Mouse (Mus musculus): ENCODE measurements around the gene Spata20. TPM values are rescaled to one million over a fixed set of nuclear protein-coding genes. Genes with fewer than 3 reads are reported as not detected.

Spata20 gene
- total and polyA plus RNA-seq, 3 experiments, result not detected

- no peak overlapping the region for H3K4me3 ChIP-seq (ENCODE audit: control insufficient read depth in 1 of 2, insufficient read depth in 1 of 2, low read depth in 2 of 2, low read length in 2 of 2)
- H3K27me3 ChIP-seq (ENCODE audit: control insufficient read depth in 1 of 2, insufficient read depth in 2 of 2, low read length in 2 of 2), result peaks cover 8 to 20% of the 10 kb centered on the region in 2 experiments; a peak in 3 of 4 replicates
- no peak overlapping the region for H3K9ac ChIP-seq (ENCODE audit: control insufficient read depth, low read depth, low read length, poor library complexity, severe bottlenecking)
- no peaks in the 10 kb centered on the region for H3K79me2 ChIP-seq (ENCODE audit: control insufficient read depth, insufficient read depth, low read length, poor library complexity)
- H3K27ac ChIP-seq (ENCODE audit: control insufficient read depth, low read depth, low read length), result no peak overlapping the region
- H3K36me3 ChIP-seq (ENCODE audit: control insufficient read depth in 1 of 2, insufficient read depth in 2 of 2, low read length in 2 of 2), result no peaks in the 10 kb centered on the region
- no peaks in the 10 kb centered on the region for H3K9me3 ChIP-seq (replicated peaks; ENCODE audit: insufficient read depth, low read length)
- no peak for TF ChIP-seq ELF1 (IDR thresholded peaks at IDR 0.05; ENCODE audit: low read depth, low read length)
- TF ChIP-seq SMC3 (IDR thresholded peaks at IDR 0.05; ENCODE audit: low read depth, low read length), result no peak
- no peak for TF ChIP-seq CHD2 (IDR thresholded peaks at IDR 0.05; ENCODE audit: low read length)
- no peak for TF ChIP-seq GABPA (IDR thresholded peaks at IDR 0.05; ENCODE audit: low read depth, low read length)
- TF ChIP-seq GATA1 (IDR thresholded peaks at IDR 0.05; ENCODE audit: low read depth, low read length), result no peak
- no peak for TF ChIP-seq MXI1 (IDR thresholded peaks at IDR 0.05; ENCODE audit: low read depth, low read length)
- TF ChIP-seq EP300 (IDR thresholded peaks at IDR 0.05; ENCODE audit: low read depth in 1 of 2, low read length in 2 of 2), result no peak
- TF ChIP-seq CHD1 (IDR thresholded peaks at IDR 0.05; ENCODE audit: low read depth, low read length), result no peak
- TF ChIP-seq MYC (IDR thresholded peaks at IDR 0.05; ENCODE audit: low read depth, low read length), result no peak
- TF ChIP-seq ZNF384 (IDR thresholded peaks at IDR 0.05; ENCODE audit: low read depth, low read length), result no peak
- no peak for TF ChIP-seq ZKSCAN1 (IDR thresholded peaks at IDR 0.05; ENCODE audit: low read depth, low read length)
- TF ChIP-seq TAL1 (IDR thresholded peaks at IDR 0.05; ENCODE audit: low read length), result no peak
- TF ChIP-seq JUND (IDR thresholded peaks at IDR 0.05; ENCODE audit: low read depth, low read length), result no peak
- no peak for TF ChIP-seq SIN3A (IDR thresholded peaks at IDR 0.05; ENCODE audit: low read length)
- no peak for TF ChIP-seq NRF1 (IDR thresholded peaks at IDR 0.05; ENCODE audit: insufficient read depth, low read depth, low read length, poor library complexity, severe bottlenecking)
- no peak for TF ChIP-seq MAX (IDR thresholded peaks at IDR 0.05; ENCODE audit: low read length)
- no peak for TF ChIP-seq RAD21 (IDR thresholded peaks at IDR 0.05; ENCODE audit: low read depth, low read length)
- TF ChIP-seq MAZ (IDR thresholded peaks at IDR 0.05; ENCODE audit: low read depth, low read length), result no peak
- TF ChIP-seq HCFC1 (IDR thresholded peaks at IDR 0.05; ENCODE audit: low read depth, low read length), result no peak
- H3K4me1 ChIP-seq (ENCODE audit: control insufficient read depth in 1 of 2, insufficient read depth in 2 of 2, low read length in 2 of 2), result no peaks in the 10 kb centered on the region
- no peak for DNase-seq (ENCODE audit: low read depth, low spot score)
These were observed 8.3 kb downstream of the Spata20 start for GRCm38 (mm10) chr11:94477651-94478050.

DNA sequence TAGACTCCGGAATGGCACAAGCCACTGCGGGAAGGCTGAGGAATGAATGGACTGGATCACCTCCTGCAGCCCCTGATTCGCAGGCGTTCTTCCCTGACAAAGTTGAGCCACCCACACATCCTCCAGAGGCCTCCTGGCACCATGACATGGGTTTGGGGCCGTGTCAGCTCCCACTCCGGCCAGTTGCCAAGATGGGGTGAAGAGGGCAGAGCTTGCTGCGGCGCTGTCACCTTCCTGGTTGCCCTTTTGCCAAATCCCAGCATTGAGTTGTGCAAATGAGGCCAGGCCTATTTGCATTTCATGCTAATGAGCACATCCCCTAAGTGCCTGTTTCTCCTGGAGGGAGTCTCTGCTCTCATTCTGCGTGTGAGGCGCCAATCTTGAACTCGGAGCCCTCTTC, 10.3 kb downstream of the Spata20 start:
- no peak overlapping the region for H3K4me3 ChIP-seq (ENCODE audit: control insufficient read depth in 1 of 2, insufficient read depth in 1 of 2, low read depth in 2 of 2, low read length in 2 of 2)
- peaks cover 7 to 18% of the 10 kb centered on the region in 2 experiments; a peak in 3 of 4 replicates for H3K27me3 ChIP-seq (ENCODE audit: control insufficient read depth in 1 of 2, insufficient read depth in 2 of 2, low read length in 2 of 2)
- H3K36me3 ChIP-seq (ENCODE audit: control insufficient read depth in 1 of 2, insufficient read depth in 2 of 2, low read length in 2 of 2), result no peaks in the 10 kb centered on the region
- TF ChIP-seq ZMIZ1 (IDR thresholded peaks at IDR 0.05; ENCODE audit: low read depth, low read length), result no peak
- TF ChIP-seq POLR2AphosphoS5 (IDR thresholded peaks at IDR 0.05; ENCODE audit: borderline replicate concordance, low read depth, low read length), result no peak
- TF ChIP-seq KAT2A (conservative IDR thresholded peaks at IDR 0.05; ENCODE audit: low read depth, low read length), result no peak
- TF ChIP-seq TAL1 (IDR thresholded peaks at IDR 0.05; ENCODE audit: low read length), result no peak
- no peak for TF ChIP-seq USF2 (IDR thresholded peaks at IDR 0.05; ENCODE audit: borderline replicate concordance in 1 of 2, insufficient read depth in 1 of 2, low read depth in 1 of 2, low read length in 2 of 2)
- TF ChIP-seq NELFE (IDR thresholded peaks at IDR 0.05; ENCODE audit: low read depth, low read length), result no peak
- TF ChIP-seq POLR2AphosphoS2 (IDR thresholded peaks at IDR 0.05; ENCODE audit: low read length), result no peak
- TF ChIP-seq MEF2A (IDR thresholded peaks at IDR 0.05; ENCODE audit: extremely low read depth, insufficient replicate concordance, low read depth, low read length, poor library complexity, severe bottlenecking), result no peak
- no peak for TF ChIP-seq CHD1 (IDR thresholded peaks at IDR 0.05; ENCODE audit: low read depth, low read length)
- TF ChIP-seq EP300 (IDR thresholded peaks at IDR 0.05; ENCODE audit: low read depth in 1 of 2, low read length in 2 of 2), result no peak
- TF ChIP-seq GABPA (IDR thresholded peaks at IDR 0.05; ENCODE audit: low read depth, low read length), result no peak
- TF ChIP-seq CHD2 (IDR thresholded peaks at IDR 0.05; ENCODE audit: low read length), result no peak
- TF ChIP-seq MYB (IDR thresholded peaks at IDR 0.05; ENCODE audit: low read depth, low read length), result no peak
- no peak for TF ChIP-seq NRF1 (IDR thresholded peaks at IDR 0.05; ENCODE audit: insufficient read depth, low read depth, low read length, poor library complexity, severe bottlenecking)
- no peak for TF ChIP-seq CTCF (IDR thresholded peaks at IDR 0.05 in 2 of 3, conservative IDR thresholded peaks at IDR 0.05 in 1 of 3; ENCODE audit: control insufficient read depth in 1 of 3, insufficient read depth in 1 of 3, low read depth in 2 of 3, low read length in 3 of 3, poor library complexity in 1 of 3, severe bottlenecking in 1 of 3)
- no peak for TF ChIP-seq UBTF (IDR thresholded peaks at IDR 0.05; ENCODE audit: borderline replicate concordance, insufficient read depth, low read depth, low read length)
- no peak for TF ChIP-seq JUND (IDR thresholded peaks at IDR 0.05; ENCODE audit: low read depth, low read length)
- no peak for DNase-seq (ENCODE audit: low read depth, low spot score)
- no peaks in the 10 kb centered on the region for H3K79me2 ChIP-seq (ENCODE audit: control insufficient read depth, insufficient read depth, low read length, poor library complexity)
- no peaks in the 10 kb centered on the region for H3K9me3 ChIP-seq (replicated peaks; ENCODE audit: insufficient read depth, low read length)
- H3K9ac ChIP-seq (ENCODE audit: control insufficient read depth, low read depth, low read length, poor library complexity, severe bottlenecking), result no peak overlapping the region
- H3K27ac ChIP-seq (ENCODE audit: control insufficient read depth, low read depth, low read length), result no peak overlapping the region
- no peaks in the 10 kb centered on the region for H3K4me1 ChIP-seq (ENCODE audit: control insufficient read depth in 1 of 2, insufficient read depth in 2 of 2, low read length in 2 of 2)

All from MEL (cell line).